Mouse (Mus musculus): ENCODE measurements around the gene Rcor1. TPM values are rescaled to one million over a fixed set of nuclear protein-coding genes. Genes with fewer than 3 reads are reported as not detected.

Rcor1 gene
- polyA plus RNA-seq, 1 experiment from 2014 or later, result 8.5 TPM

GRCm38 (mm10) chr12:111143509-111144063 lies 104.4 kb downstream of the Rcor1 start:
- H3K9me3 ChIP-seq, result 0 out of 2 replicates have a peak, but pooled peaks cover 2% of the 10 kb centered on the region
- H3K9ac ChIP-seq (replicated peaks), result 0 out of 2 replicates have a peak overlapping the region, but pooled peaks have one; percentile 24
- ATAC-seq (ENCODE audit: low FRiP score, low read depth), result peak; percentile 23
- no peaks in the 10 kb centered on the region for H3K36me3 ChIP-seq
- WGBS, result 58% methylated on average over 16 of the region's 16 CpGs
- H3K4me2 ChIP-seq (replicated peaks), result peak overlapping the region; percentile 43
- H3K4me3 ChIP-seq, result peak overlapping the region; percentile 10; the same call in 1 of the 2 replicates
- peaks cover 36% of the 10 kb centered on the region for H3K4me1 ChIP-seq
- peaks cover 27% of the 10 kb centered on the region for H3K27me3 ChIP-seq
- H3K27ac ChIP-seq (replicated peaks), result peak overlapping the region; percentile 86

- Histone ChIP-seq H3K9me3 (no peaks in the 10 kb centered on the region), H3K4me3 (no peak overlapping the region), H3K36me3 (no peaks in the 10 kb centered on the region), H3K4me2 (replicated peaks) (no peak overlapping the region), H3K9ac (replicated peaks) (no peak overlapping the region), H3K27me3 (peaks cover 31% of the 10 kb centered on the region), H3K4me1 (peaks cover 36% of the 10 kb centered on the region), H3K27ac (replicated peaks) (no peak overlapping the region)
- ATAC-seq (ENCODE audit: low FRiP score, low read depth), result no peak
- 100% methylated on average over 2 of the region's 2 CpGs for WGBS
Measured at GRCm38 (mm10) chr12:111144598-111144997, 105.4 kb downstream of the Rcor1 start.

- Histone ChIP-seq H3K4me1 (peaks cover 36% of the 10 kb centered on the region), H3K9me3 (no peaks in the 10 kb centered on the region), H3K36me3 (no peaks in the 10 kb centered on the region), H3K27ac (replicated peaks) (no peak overlapping the region), H3K27me3 (peaks cover 35% of the 10 kb centered on the region), H3K4me3 (no peak overlapping the region), H3K9ac (replicated peaks) (no peak overlapping the region), H3K4me2 (replicated peaks) (no peak overlapping the region)
- ATAC-seq (ENCODE audit: low FRiP score, low read depth), result no peak
- 48% methylated on average over 9 of the region's 9 CpGs for WGBS
Measured at GRCm38 (mm10) chr12:111145269-111145668, 106.1 kb downstream of the Rcor1 start.

GRCm38 (mm10) chr12:111149495-111150235 lies 110.5 kb downstream of the Rcor1 start:
- Histone ChIP-seq H3K9ac (replicated peaks) (no peak overlapping the region), H3K9me3 (no peaks in the 10 kb centered on the region), H3K4me3 (no peak overlapping the region), H3K27ac (replicated peaks) (no peak overlapping the region), H3K4me1 (peaks cover 18% of the 10 kb centered on the region), H3K27me3 (peaks cover 31% of the 10 kb centered on the region), H3K4me2 (replicated peaks) (no peak overlapping the region), H3K36me3 (no peaks in the 10 kb centered on the region)
- no peak for ATAC-seq (ENCODE audit: low FRiP score, low read depth)
- 71% methylated on average over 17 of the region's 17 CpGs for WGBS

- WGBS, result 16% methylated on average over 6 of the region's 6 CpGs
- Histone ChIP-seq H3K4me3 (no peak overlapping the region), H3K9ac (replicated peaks) (no peak overlapping the region), H3K4me2 (replicated peaks) (no peak overlapping the region), H3K9me3 (no peaks in the 10 kb centered on the region), H3K4me1 (peaks cover 12% of the 10 kb centered on the region), H3K27me3 (peaks cover 26% of the 10 kb centered on the region), H3K27ac (replicated peaks) (no peak overlapping the region), H3K36me3 (no peaks in the 10 kb centered on the region)
- ATAC-seq (ENCODE audit: low FRiP score, low read depth), result no peak
Measured at GRCm38 (mm10) chr12:111150236-111150596, 111.1 kb downstream of the Rcor1 start.

- H3K4me1 ChIP-seq, result peaks cover 5% of the 10 kb centered on the region; the same call in 1 of the 2 replicates
- H3K9me3 ChIP-seq, result no peaks in the 10 kb centered on the region
- no peak overlapping the region for H3K9ac ChIP-seq (replicated peaks)
- no peaks in the 10 kb centered on the region for H3K36me3 ChIP-seq
- no peak for ATAC-seq (ENCODE audit: low FRiP score, low read depth)
- H3K27ac ChIP-seq (replicated peaks), result no peak overlapping the region
- no peak overlapping the region for H3K4me3 ChIP-seq
- no peak overlapping the region for H3K4me2 ChIP-seq (replicated peaks)
- H3K27me3 ChIP-seq, result peaks cover 14% of the 10 kb centered on the region
- 90% methylated on average over 5 of the region's 5 CpGs for WGBS
Measured at GRCm38 (mm10) chr12:111151422-111152156, 112.4 kb downstream of the Rcor1 start.

- H3K27me3 ChIP-seq, result peaks cover 11% of the 10 kb centered on the region
- no peak for ATAC-seq (ENCODE audit: low FRiP score, low read depth)
- no peak overlapping the region for H3K9ac ChIP-seq (replicated peaks)
- no peaks in the 10 kb centered on the region for H3K36me3 ChIP-seq
- no peaks in the 10 kb centered on the region for H3K4me1 ChIP-seq
- WGBS, result 83% methylated on average over 6 of the region's 6 CpGs
- H3K9me3 ChIP-seq, result no peaks in the 10 kb centered on the region
- no peak overlapping the region for H3K4me3 ChIP-seq
- H3K27ac ChIP-seq (replicated peaks), result no peak overlapping the region
- no peak overlapping the region for H3K4me2 ChIP-seq (replicated peaks)
Measured at GRCm38 (mm10) chr12:111152579-111152978, 113.4 kb downstream of the Rcor1 start.

GRCm38 (mm10) chr12:111152981-111153710 lies 114.0 kb downstream of the Rcor1 start:
- Histone ChIP-seq H3K9ac (replicated peaks) (no peak overlapping the region), H3K4me3 (no peak overlapping the region), H3K36me3 (no peaks in the 10 kb centered on the region), H3K4me2 (replicated peaks) (no peak overlapping the region), H3K27ac (replicated peaks) (no peak overlapping the region), H3K9me3 (no peaks in the 10 kb centered on the region), H3K4me1 (no peaks in the 10 kb centered on the region), H3K27me3 (peaks cover 10% of the 10 kb centered on the region; the same call in 1 of the 2 replicates)
- ATAC-seq (ENCODE audit: low FRiP score, low read depth), result no peak
- WGBS, result 81% methylated on average over 7 of the region's 7 CpGs

- no peak overlapping the region for H3K4me2 ChIP-seq (replicated peaks)
- no peaks in the 10 kb centered on the region for H3K4me1 ChIP-seq
- no peak overlapping the region for H3K9ac ChIP-seq (replicated peaks)
- H3K36me3 ChIP-seq, result no peaks in the 10 kb centered on the region
- H3K9me3 ChIP-seq, result no peaks in the 10 kb centered on the region
- no peak overlapping the region for H3K27ac ChIP-seq (replicated peaks)
- 80% methylated on average over 5 of the region's 5 CpGs for WGBS
- H3K27me3 ChIP-seq, result 0 out of 2 replicates have a peak, but pooled peaks cover 10% of the 10 kb centered on the region
- no peak overlapping the region for H3K4me3 ChIP-seq
- no peak for ATAC-seq (ENCODE audit: low FRiP score, low read depth)
Measured at GRCm38 (mm10) chr12:111153946-111154345, 114.8 kb downstream of the Rcor1 start.

GRCm38 (mm10) chr12:111154641-111155040 lies 115.5 kb downstream of the Rcor1 start:
- no peak for ATAC-seq (ENCODE audit: low FRiP score, low read depth)
- Histone ChIP-seq H3K4me1 (no peaks in the 10 kb centered on the region), H3K4me3 (no peak overlapping the region), H3K4me2 (replicated peaks) (no peak overlapping the region), H3K9me3 (no peaks in the 10 kb centered on the region), H3K27me3 (0 out of 2 replicates have a peak, but pooled peaks cover 5% of the 10 kb centered on the region), H3K36me3 (no peaks in the 10 kb centered on the region), H3K9ac (replicated peaks) (no peak overlapping the region), H3K27ac (replicated peaks) (no peak overlapping the region)
- 91% methylated on average over 6 of the region's 6 CpGs for WGBS

- no peaks in the 10 kb centered on the region for H3K9me3 ChIP-seq
- no peaks in the 10 kb centered on the region for H3K36me3 ChIP-seq
- no peak overlapping the region for H3K4me3 ChIP-seq
- H3K4me1 ChIP-seq, result no peaks in the 10 kb centered on the region
- ATAC-seq (ENCODE audit: low FRiP score, low read depth), result no peak
- no peak overlapping the region for H3K4me2 ChIP-seq (replicated peaks)
- no peak overlapping the region for H3K27ac ChIP-seq (replicated peaks)
- 91% methylated on average over 1 of the region's 1 CpGs for WGBS
- H3K9ac ChIP-seq (replicated peaks), result no peak overlapping the region
- H3K27me3 ChIP-seq, result no peaks in the 10 kb centered on the region
Measured at GRCm38 (mm10) chr12:111155756-111156155, 116.6 kb downstream of the Rcor1 start.
